ENCODE assay signal across 8 mouse cellular contexts in the genomic region with DNA sequence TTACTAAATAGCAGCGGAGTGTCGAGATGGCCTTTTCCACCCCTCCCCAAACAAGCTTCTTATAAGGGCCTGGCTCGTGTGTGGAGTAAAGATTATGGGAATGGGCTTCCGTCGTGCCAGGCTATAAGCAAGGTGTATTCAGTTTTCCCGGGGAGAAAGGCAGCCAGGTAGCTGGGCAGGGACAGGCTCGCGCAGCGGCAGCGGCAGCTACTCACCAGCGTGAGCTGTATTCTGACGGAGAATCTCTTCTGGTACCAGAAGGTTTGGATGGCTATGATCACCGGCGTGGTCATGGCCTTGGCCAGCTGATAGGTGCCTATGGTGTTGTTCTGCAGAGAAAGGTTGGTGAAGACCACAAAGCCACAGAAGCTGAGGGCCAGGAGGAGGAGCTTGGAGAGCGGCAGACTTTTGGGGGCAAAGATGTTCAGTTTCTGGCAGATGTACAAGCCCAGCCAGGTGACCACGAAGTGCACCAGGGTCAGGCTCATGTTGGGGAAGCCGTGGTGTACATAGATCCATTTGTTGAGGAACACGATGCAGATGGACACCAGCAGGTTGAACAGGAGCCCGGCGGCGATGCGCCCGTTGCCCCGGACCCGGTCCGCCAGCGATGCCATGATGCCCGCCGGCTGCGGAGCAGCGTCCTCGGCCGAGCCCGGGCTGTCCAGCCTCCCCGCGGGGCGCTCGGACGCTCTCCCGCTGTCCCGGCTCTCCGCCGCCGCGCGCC. TPM values are rescaled to one million over a fixed set of nuclear protein-coding genes. Genes with fewer than 3 reads are reported as not detected.
DNase-seq lines count a peak whose midpoint lies in the region; ATAC-seq and TF ChIP-seq lines count a peak whose summit lies in the region.
"Not testable (repeated sequence)": the region's sequence is repeated elsewhere in the genome, so short reads cannot be mapped to it uniquely, and the experiment has no call there.

No protein-coding gene starts in this region.

- peak overlapping the region; percentile 89 for H3K4me2 ChIP-seq in forebrain, embryonic 11.5 days (ENCODE audit: low read depth, low read length, severe bottlenecking)
- H3K4me2 ChIP-seq in kidney, postnatal 0 days (ENCODE audit: low read length) = peak overlapping the region; percentile 80

- peak overlapping the region; percentile 96 for H3K4me3 ChIP-seq in ES-Bruce4 (ENCODE audit: low read depth, low read length)
- peak overlapping the region; percentile 49 for H3K4me3 ChIP-seq in forebrain, embryonic 11.5 days (ENCODE audit: low read depth, low read length)
- H3K4me3 ChIP-seq in kidney, postnatal 0 days (replicated peaks; ENCODE audit: low read depth, low read length) = peak overlapping the region; percentile 47
- H3K4me3 ChIP-seq in lung, adult 2 months (replicated peaks; ENCODE audit: extremely low read depth, low read depth, low read length) = peak overlapping the region; percentile 71
- peak overlapping the region; percentile 43 for H3K4me3 ChIP-seq in thymus, adult 2 months (ENCODE audit: control insufficient read depth, insufficient read depth, low read length)

- intact Hi-C loops in heart, postnatal 10 days (cut with DNase I) = not testable (repeated sequence)

- H3K9ac ChIP-seq in ES-Bruce4 (ENCODE audit: low read depth, poor library complexity, severe bottlenecking) = peak overlapping the region; percentile 80
- peak overlapping the region; percentile 69 for H3K9ac ChIP-seq in forebrain, embryonic 11.5 days (ENCODE audit: low read length)
- H3K9ac ChIP-seq in kidney, postnatal 0 days (ENCODE audit: low read depth, low read length) = peak overlapping the region; percentile 49; the same call in 1 of the 2 replicates

- DNase-seq in cerebellum, adult 8-10 months = peak; percentile 32
- DNase-seq in forebrain, embryonic 11.5 days (ENCODE audit: low spot score) = not testable (repeated sequence)
- DNase-seq in heart, postnatal 10 days = peak; percentile 18 to 23
- peak; percentile 17 for DNase-seq in kidney, postnatal 0 days (ENCODE audit: low spot score)
- peak; percentile 42 for DNase-seq in lung, adult 2 months
- DNase-seq in neural tube, embryonic 10.5 days (ENCODE audit: extremely low spot score, low spot score) = peak; percentile 34
- peak; percentile 21 for DNase-seq in thymus, adult 2 months

- not testable (repeated sequence) for TF ChIP-seq CTCF in ES-Bruce4 (IDR thresholded peaks at IDR 0.05; ENCODE audit: low read depth, low read length); kidney, postnatal 0 days (IDR thresholded peaks at IDR 0.05; ENCODE audit: low read depth); lung, adult 2 months (IDR thresholded peaks at IDR 0.05; ENCODE audit: insufficient read depth, low read length); thymus, adult 2 months (IDR thresholded peaks at IDR 0.05; ENCODE audit: borderline replicate concordance, control insufficient read depth, extremely low read depth, insufficient read depth, low read length, poor library complexity)

- not testable (repeated sequence) for TF ChIP-seq POLR2A in ES-Bruce4 (IDR thresholded peaks at IDR 0.05; ENCODE audit: insufficient read depth, low read length); lung, adult 2 months (IDR thresholded peaks at IDR 0.05; ENCODE audit: borderline replicate concordance, extremely low read depth, low read depth, low read length); thymus, adult 2 months (IDR thresholded peaks at IDR 0.05; ENCODE audit: control insufficient read depth, extremely low read depth, insufficient read depth, low read length, poor library complexity)

- not testable (repeated sequence) for H3K27me3 ChIP-seq in ES-Bruce4 (ENCODE audit: control insufficient read depth, insufficient read depth, low read length, poor library complexity, severe bottlenecking); forebrain, embryonic 11.5 days (ENCODE audit: control insufficient read depth, insufficient read depth, low read length); kidney, postnatal 0 days (ENCODE audit: insufficient read depth, low read length); thymus, adult 2 months (ENCODE audit: control insufficient read depth, insufficient read depth, low read length)

- peaks cover 17% of the 10 kb centered on the region for H3K36me3 ChIP-seq in ES-Bruce4 (ENCODE audit: control insufficient read depth, insufficient read depth, low read length, poor library complexity, severe bottlenecking)
- H3K36me3 ChIP-seq in forebrain, embryonic 11.5 days (ENCODE audit: control insufficient read depth, insufficient read depth, low read length) = not testable (repeated sequence)
- H3K36me3 ChIP-seq in kidney, postnatal 0 days (ENCODE audit: insufficient read depth, low read length) = peaks cover 11% of the 10 kb centered on the region
- peaks cover 13% of the 10 kb centered on the region for H3K36me3 ChIP-seq in thymus, adult 2 months (ENCODE audit: control insufficient read depth, insufficient read depth, low read length)

- peak; percentile 47 for ATAC-seq in forebrain, embryonic 11.5 days (replicated peaks; ENCODE audit: low FRiP score)
- ATAC-seq in kidney, postnatal 0 days (replicated peaks; ENCODE audit: low FRiP score, low read depth) = peak; percentile 10; the same call in 1 of the 2 replicates

- WGBS in forebrain, embryonic 11.5 days = 1% methylated on average over 14 of the region's 46 CpGs
- WGBS in kidney, postnatal 0 days = under 1% methylated on average over 14 of the region's 46 CpGs
- WGBS in lung, adult 2 months = 2% methylated on average over 14 of the region's 46 CpGs
- WGBS in thymus, adult 2 months = 4% methylated on average over 21 of the region's 46 CpGs

- peaks cover 18% of the 10 kb centered on the region for H3K9me3 ChIP-seq in ES-Bruce4 (replicated peaks; ENCODE audit: control insufficient read depth, insufficient read depth, low read length, poor library complexity, severe bottlenecking)
- not testable (repeated sequence) for H3K9me3 ChIP-seq in forebrain, embryonic 11.5 days (ENCODE audit: control insufficient read depth, low read length); kidney, postnatal 0 days (replicated peaks; ENCODE audit: low read length)

- TF ChIP-seq EP300 in ES-Bruce4 (IDR thresholded peaks at IDR 0.05; ENCODE audit: insufficient read depth, low read depth, low read length) = not testable (repeated sequence)

- H3K4me1 ChIP-seq in ES-Bruce4 (ENCODE audit: control insufficient read depth, insufficient read depth, low read length); forebrain, embryonic 11.5 days (replicated peaks; ENCODE audit: control insufficient read depth, insufficient read depth, low read length); kidney, postnatal 0 days (replicated peaks; ENCODE audit: insufficient read depth, low read length); lung, adult 2 months (ENCODE audit: control insufficient read depth, insufficient read depth, low read length); thymus, adult 2 months (replicated peaks; ENCODE audit: control insufficient read depth, insufficient read depth, low read length): not testable (repeated sequence)

- not testable (repeated sequence) for H3K27ac ChIP-seq in ES-Bruce4 (ENCODE audit: insufficient read depth, low read length); forebrain, embryonic 11.5 days (ENCODE audit: low read depth, low read length); kidney, postnatal 0 days; thymus, adult 2 months (ENCODE audit: control insufficient read depth, insufficient read depth, low read length)

RNA-seq across cellular contexts. Expression of gene Slc35e3, which starts 0.4 kb away (rescaled TPM):
- 19.7 and 25.0 TPM in 2 replicates for polyA plus RNA-seq in ES-Bruce4 (2011; ENCODE audit: insufficient read depth, insufficient read length, low read depth, missing spikeins)
- polyA plus RNA-seq in forebrain, embryonic 11.5 days (2014; fragmentation: Nextera tagmentation; extraction: Ambion mirVana) = 21.9 and 22.2 TPM in 2 replicates
- 1 to 10 TPM; 7.4 to 8.5 TPM for total RNA-seq in heart, postnatal 10 days (2021)
- 12.7 and 13.1 TPM in 2 replicates for polyA plus RNA-seq in kidney, postnatal 0 days (2015; fragmentation: Nextera tagmentation; extraction: Ambion mirVana)
- 15.8 and 19.1 TPM in 2 replicates for polyA plus RNA-seq in lung, adult 2 months (2012; rRNA removed)
- polyA plus RNA-seq in thymus, adult 2 months (2012; rRNA removed) = 13.8 and 19.1 TPM in 2 replicates

RNA-seq across cellular contexts. Expression of gene Mdm2, which starts 35.2 kb away (rescaled TPM):
- polyA plus RNA-seq in ES-Bruce4 (2011; ENCODE audit: insufficient read depth, insufficient read length, low read depth, missing spikeins) = 325 and 334 TPM in 2 replicates
- polyA plus RNA-seq in forebrain, embryonic 11.5 days (2014; fragmentation: Nextera tagmentation; extraction: Ambion mirVana) = 75.9 and 91.6 TPM in 2 replicates
- 10 to 100 TPM; 48.4 to 51.8 TPM for total RNA-seq in heart, postnatal 10 days (2021)
- polyA plus RNA-seq in kidney, postnatal 0 days (2015; fragmentation: Nextera tagmentation; extraction: Ambion mirVana) = 22.0 and 24.5 TPM in 2 replicates
- 39.0 and 39.7 TPM in 2 replicates for polyA plus RNA-seq in lung, adult 2 months (2012; rRNA removed)
- 83.0 and 116 TPM in 2 replicates for polyA plus RNA-seq in thymus, adult 2 months (2012; rRNA removed)

RNA-seq across cellular contexts. Expression of gene Nup107, which starts 46.8 kb away (rescaled TPM):
- polyA plus RNA-seq in ES-Bruce4 (2011; ENCODE audit: insufficient read depth, insufficient read length, low read depth, missing spikeins) = 119 and 134 TPM in 2 replicates
- polyA plus RNA-seq in forebrain, embryonic 11.5 days (2014; fragmentation: Nextera tagmentation; extraction: Ambion mirVana) = 101 and 104 TPM in 2 replicates
- 10 to 100 TPM; 14.5 to 14.7 TPM for total RNA-seq in heart, postnatal 10 days (2021)
- polyA plus RNA-seq in kidney, postnatal 0 days (2015; fragmentation: Nextera tagmentation; extraction: Ambion mirVana) = 34.9 and 37.9 TPM in 2 replicates
- 4.5 and 8.0 TPM in 2 replicates for polyA plus RNA-seq in lung, adult 2 months (2012; rRNA removed)
- polyA plus RNA-seq in thymus, adult 2 months (2012; rRNA removed) = 21.4 and 26.1 TPM in 2 replicates

Comparison
In these comparisons a context has a peak if more than half of its experiments do, and no peak if none do; other contexts are left out.
1. H3K4me3 ChIP-seq: peak in every context shown above with its lines; median percentile 96 in ES-Bruce4; 71 in lung, adult 2 months; 49 in forebrain, embryonic 11.5 days; 47 in kidney, postnatal 0 days; 43 in thymus, adult 2 months.